Mouse (Mus musculus) hematopoietic stem cell, adult 5-6 weeks (primary cell): Measurements from ENCODE around the gene Spen. TPM values are rescaled to one million over a fixed set of nuclear protein-coding genes. Genes with fewer than 3 reads are reported as not detected.

Experiments
- ATAC-seq, 2 experiments: fragments of 125-278 bp in 1 of 2; replicated peaks in 1 of 2; 2 replicates each; pipeline ENCODE4 v1.8.0; 2016 to 2017; ENCODE audit warnings: inconsistent platforms in 2 of 2, mild to moderate bottlenecking in 2 of 2, moderate number of reproducible peaks in 2 of 2, low read depth in 1 of 2, moderate TSS enrichment in 1 of 2; ENCODE audit not compliant: low FRiP score in 2 of 2, poor library complexity in 2 of 2, severe bottlenecking in 2 of 2, insufficient read depth in 1 of 2, low TSS enrichment in 1 of 2
- total RNA-seq: library from RNA; stranded (forward); fragments of 172-1452, 232-1000 nt; gene quantifications from 2 replicates; pipeline ENCODE4 v1.2.3, GENCODE M21; 2017

The Spen gene
- total RNA-seq, 1 experiment from 2014 or later = 26.7 TPM

DNA sequence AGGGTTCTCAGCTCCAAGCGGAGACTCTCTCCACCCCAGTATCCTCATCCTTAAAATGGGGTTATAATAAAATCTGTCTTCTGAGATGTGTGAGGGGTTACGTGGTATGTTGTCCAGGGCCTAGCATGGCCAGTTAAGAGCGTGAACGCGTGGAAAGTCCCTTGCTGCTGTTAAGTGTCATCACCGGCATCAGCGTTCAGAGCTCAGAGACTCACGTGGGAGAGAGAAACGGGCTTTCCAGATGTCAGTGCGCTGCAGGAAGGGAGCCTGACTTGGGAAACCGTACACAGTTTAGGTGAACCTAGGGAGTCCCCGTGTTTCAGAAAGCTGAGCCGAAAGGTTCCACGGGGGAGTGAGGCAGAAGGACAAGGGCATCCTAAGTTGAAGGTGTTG, 93.1 kb downstream of the Spen start:
- ATAC-seq = no peak

DNA sequence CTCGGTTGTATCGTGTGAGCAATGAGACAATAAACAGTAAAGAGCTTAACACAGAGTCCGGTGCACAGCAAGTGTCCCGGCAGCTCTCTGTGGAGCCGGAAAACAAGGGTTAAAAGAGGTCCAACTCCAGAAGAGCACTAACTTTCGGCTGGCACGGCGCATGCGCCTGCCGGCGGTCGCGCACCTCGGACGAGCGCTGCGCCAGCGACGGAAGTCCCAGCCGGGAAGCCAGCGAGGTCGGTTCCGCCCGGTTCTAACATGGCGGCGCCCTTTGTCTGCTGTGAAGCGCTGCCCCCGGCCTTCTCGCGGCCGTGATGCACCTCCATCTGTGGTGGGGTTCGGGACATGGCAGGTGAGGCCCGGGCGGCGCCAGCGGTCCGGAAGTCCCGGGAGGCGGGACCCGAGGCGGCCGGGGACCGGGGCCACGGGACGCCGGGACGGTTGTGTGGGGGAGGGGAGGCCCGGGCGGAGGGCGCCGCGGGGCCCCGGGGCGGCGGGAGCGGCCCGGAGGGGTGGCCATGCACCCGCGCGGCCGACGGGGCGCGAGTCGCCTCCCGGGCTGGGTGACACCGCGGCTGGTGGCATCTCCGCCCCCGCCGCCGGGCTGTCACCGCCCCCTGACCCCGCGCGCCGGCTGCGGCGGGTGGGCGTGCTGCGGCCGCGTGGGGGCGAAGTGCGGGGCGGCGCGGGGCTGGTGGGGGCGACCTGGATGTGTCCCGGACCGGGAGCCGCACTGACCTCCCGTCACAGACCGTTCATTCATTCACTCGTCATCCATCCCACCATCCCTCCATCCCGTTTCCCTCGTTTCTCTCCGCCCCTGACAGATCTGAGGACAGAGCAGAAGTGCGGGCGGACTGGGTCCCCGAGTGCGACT, 93.7 kb downstream of the Spen start, which contains the start of gene Zbtb17:
Zbtb17 (plus strand) TSS at position 204 of the 877 bp plus-strand sequence.
- peak; percentile 89 to 91 for ATAC-seq

DNA sequence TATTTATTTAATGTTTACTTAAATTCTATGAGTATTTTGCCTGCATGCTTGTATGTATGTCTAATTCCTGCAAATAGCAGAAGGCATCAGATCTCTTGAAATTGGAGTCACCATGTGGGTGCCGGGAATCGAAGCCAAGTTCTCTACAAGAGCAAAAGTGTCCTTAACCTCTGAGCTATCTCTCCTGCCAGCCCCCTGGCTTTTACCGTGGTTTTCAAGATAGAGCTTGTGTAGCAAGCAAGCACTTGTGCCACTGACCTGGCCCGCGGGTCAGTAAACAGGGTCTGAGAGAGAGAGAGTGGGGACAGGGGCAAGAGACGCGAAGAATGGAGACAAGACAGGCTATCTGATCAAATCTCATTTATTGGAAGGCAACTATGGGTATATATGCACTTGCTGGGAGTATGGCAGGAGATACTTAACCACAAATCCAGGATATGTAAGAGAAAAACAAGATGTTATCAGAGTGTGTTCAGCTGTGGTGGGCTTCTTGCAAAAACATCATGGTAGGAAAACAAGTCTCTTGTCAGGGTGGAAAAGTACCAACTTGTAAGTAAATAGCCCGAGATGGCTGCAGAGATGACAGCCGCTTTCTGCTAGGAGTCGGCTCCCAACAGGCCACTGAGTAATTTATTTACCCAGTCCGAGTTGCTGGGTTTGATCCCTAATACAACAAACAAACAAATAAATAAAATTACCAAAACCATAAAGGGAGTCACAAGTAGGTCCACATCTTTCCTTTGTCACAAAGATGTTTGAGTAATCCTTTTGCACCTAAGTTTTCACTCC, 94.6 kb downstream of the Spen start:
- ATAC-seq = no peak

DNA sequence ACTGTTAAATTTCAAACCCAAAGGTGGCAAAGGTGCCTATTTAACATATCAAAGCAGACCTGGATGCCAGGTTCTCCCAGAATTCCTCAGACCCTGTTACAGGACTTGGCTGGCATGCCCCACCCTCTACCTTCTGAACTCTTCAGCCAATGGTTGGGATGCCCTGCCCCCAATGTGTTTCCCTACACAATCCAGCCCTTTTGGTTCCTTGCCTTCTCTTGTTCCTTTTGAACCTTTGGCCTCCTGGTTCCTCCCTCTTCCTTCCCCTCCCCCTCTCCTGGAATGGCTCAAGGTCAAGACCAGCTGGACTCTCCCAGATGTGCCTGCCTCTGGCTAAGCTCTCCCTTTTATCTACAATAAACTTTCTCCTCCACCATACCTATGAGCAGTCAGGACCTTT, 97.5 kb downstream of the Spen start:
- no peak for ATAC-seq

DNA sequence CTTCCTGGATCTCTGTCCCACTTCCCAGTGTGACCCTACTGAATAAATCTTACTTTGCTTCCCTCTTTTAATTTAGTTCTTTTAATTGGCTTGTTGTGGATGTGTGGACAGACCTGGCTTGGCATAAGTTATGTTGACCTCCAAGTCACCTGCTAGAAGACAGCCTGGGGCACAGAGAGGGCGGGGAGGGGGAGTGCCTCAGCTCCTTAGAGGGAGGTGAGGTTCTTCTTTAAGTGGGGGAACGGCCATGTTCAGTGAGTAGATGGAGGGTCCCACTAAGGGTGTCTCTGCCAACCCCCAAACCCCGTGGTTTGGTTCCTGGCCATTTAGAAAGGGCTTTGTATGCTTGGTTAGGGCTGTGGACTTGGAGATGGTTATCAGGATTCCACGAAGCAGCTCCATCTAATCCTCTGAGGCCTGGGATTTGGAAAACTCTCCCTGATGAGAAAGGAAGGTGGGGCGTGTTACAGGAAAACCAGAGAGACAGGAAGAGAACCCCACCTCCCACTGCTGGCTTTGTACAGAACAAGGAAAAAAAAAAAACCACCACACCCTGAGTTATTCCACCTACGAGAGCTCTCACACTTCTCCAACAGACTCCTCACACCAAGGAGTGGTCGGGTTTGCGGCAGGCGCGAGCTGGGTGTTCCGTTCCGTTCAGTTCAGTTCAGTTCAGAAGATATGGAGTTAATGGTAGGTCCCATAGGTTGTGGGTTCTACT, 99.2 kb downstream of the Spen start:
- no peak for ATAC-seq

DNA sequence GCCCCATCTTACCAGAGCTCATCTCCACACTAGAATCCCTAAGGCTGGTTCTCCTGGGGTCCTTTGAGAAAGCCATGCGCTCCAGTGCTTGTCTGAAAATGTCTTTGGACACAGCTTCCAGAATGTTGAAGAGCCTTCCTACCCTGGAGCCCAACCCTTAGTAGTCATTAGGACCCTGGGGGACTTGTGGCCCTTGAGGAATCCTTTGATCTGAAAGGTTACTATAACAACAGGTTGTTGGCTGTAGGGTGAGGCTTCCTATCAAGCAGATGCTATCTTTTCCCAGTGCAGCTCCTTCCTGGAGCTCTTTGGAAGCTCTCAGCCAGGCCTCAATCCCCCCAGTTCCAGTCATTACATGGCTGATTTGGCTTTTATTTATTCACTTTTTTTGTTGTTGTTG, 102.4 kb downstream of the Spen start, which contains the start of gene Srarp:
Srarp (minus strand) TSS at position 132 of the 400 bp plus-strand sequence.
- no peak for ATAC-seq

DNA sequence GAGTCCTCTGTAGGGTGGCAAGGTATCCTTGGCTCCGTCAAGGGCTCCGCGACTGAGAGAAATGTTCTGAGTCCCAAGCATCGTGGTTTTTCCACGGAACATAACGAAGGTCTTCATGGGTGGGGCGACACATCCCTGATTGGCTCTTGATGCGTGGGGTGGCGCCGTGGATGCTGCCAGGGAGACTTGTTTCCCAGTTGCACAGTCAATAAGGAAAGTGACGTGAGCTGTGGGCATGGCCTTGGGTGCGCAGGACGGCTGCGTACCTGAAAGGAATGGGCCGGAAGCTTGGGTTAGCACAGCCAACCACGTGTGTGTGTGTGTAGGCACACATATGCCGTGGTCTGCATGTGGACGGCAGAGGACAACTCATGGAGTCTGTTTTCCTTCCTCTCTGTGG, 105.2 kb downstream of the Spen start:
- no peak for ATAC-seq

DNA sequence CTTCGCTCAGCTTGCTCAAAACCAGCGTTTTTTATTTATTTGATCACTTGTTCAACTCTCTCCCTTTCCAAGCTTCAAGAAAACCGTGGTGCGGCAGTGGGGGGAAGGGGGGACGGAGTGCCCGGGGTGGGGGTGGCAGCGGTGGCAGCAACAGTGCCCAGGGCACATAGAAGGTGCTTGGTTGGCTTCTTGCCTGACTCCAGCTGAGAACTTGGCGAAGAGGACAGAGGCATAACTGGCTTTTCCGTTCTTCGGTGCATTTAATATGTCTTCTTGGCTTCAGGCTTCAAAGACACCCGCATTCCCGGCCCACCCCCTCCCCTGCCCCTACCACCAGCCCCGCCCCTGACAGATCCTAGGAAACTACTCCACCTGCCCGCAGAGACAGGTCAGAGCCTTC, 105.7 kb downstream of the Spen start:
- no peak for ATAC-seq

DNA sequence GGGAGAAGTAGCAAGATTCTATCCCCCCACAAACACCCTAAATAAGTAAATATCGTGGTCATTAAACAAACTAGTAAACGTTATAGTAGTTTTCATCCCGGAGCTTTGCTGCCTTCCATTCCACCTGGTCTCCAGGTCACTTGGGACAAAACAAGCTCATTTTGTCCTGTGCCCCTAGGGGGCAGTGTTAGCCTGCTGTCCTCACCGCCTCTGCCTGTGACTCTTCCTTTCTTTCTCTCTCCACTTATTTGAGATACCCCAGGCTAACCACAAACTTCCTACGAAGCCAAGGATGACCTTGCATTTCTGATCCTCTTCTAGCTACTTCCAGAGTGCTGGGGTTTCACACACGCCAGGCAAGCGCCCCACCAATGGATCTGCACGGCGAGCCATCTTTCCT, 107.4 kb downstream of the Spen start:
- ATAC-seq = peak; percentile 35 to 89; a peak in 3 of 4 replicates

DNA sequence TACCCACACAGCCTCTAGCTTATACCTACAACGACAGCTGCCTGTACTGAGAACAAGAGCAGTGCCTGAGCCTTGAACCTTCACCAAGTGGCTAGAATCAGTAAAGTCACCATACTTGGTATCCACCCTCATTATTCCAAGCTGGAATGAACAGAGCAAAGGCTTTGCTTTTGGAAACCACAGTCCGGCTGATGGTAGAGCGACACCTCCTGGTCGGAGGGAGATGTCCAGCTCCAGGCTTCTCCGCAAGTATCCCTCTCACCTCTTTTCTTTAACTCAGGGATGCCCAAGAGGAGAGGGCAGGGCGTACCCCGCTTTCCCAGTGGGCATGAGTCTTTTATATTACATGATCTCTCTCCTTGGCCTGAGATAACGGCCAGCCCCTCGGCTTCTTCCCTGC, 108.5 kb downstream of the Spen start:
- no peak for ATAC-seq

DNA sequence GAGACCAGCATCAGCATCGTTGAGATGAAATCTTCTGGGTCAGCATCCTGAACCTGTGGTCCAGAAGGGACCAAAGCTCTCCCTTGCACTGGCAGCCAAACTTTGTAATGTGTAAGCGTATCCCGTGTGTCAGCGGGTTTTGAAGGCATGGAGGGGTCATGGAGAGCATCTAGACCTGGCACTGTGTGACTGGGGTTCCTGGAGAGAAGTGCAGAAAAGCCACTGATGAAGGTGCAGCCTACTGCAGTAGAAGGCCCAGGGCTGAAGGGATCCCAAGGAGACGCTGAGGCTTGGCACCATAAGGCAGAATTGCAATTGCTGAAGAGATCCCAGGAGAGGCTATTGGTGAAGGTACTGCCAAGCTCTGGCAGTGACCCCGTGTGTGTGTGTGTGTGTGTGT, 109.0 kb downstream of the Spen start:
- no peak for ATAC-seq

DNA sequence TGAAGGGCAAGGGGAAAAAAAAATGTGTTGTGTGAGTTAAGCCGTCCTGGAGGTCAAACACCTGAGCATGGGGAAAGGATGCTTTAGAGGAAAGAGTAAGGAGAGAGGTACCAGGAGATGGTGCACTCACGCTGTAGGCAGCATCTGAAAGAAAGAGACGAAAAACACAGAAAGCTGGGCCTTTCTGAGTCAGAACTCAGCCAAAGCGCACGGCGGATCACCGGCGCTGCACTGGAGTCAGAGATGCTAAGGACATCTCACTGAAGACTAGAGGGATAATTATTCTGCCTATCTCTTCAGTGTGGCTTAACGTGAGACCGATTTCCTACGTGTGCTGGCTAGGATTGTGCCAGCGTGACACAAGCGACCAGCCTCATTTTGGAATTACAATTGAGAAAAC, 110.5 kb downstream of the Spen start:
- no peak for ATAC-seq

DNA sequence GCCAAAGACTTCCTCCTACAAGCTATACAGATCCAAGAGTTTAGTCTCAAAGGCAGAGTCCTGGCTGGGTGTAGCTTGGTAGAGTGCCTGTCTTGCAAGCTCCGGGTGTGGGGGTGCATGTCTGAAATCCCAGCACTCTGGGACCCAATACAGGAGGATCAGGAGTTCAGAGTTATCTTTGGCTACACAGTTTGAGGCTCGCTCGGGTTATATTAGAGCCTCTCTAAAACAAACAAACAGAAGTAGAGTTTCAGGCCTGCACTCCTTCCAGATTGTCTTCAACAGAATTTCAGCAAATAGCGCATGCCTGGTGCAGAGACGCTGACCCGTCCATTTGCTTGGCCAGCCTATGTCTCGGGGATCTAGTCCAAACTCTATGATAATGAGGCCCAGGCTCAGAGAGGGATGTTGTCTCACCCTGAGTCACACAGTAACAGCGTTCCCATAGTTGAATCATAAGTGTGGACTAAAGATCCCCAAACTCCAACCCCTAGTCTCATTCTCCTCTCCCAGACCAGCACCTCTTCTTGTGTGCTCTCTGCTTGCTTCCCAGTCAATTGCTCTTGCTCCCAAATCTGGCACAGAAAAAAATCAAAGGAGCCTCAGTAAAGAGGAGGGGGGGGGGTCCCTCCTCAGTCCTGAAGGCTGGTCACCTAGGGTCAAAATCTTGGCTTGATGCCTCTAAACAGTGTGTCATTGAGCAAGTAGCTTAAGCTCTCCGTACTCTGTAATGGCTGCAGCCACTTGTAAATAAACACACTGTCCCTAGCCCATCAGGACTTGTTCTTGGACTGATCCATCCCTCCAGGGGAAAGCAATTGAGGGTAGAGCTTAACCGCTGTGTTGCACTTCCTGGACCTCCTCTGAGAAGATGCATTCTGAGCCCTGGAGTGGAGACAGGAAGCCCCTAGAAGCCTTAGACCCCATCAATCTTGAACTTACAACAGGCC, 111.3 kb downstream of the Spen start:
- ATAC-seq = no peak

DNA sequence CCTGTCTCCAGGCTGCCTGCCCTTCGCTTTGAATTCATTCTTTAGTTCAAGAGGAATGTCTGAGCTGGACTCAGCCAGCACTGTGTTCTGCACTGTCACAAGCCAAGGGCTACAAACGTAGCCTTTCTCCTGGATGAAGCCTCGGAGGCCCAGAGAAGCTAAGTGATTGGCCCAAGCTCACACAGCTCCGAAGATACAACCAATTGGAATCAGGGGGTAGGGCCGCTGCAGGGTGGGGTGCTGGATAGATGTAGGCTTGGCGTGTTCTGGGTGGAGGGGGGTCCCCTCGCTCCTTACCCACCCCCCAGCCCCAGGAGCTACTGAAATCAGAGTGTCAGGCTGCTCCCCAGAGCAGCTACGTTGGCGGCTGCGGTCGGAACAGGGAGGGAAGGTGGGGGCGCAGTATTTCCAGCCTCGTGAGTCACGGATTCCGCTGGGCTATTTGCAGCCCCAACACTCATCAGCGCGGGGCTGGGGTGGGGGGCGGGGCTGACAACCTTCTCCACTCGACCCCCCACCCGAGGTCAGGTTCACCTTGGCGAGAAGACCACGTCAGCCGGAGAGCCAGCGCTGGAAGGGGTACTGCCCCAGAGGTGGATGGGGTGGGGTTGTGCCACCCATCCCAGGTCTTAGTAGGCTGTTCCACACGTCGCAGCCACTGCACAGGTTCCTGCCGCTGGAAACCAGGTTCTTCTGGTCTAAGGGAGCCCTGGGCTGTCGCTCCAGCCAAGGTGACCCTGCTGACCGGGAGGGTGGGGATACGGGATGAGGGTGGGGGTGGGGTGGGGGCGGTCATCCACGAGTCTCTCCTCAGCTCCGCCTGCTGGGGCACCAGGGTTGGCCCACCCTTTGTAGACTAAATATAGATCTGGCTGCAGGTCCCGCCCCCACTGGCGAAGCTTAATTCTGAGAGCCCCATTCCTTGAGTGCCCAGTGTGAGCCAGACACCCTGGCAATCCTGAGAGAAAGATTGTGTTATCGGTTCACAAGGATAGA, 112.6 kb downstream of the Spen start:
- peak; percentile 67 to 73 for ATAC-seq

DNA sequence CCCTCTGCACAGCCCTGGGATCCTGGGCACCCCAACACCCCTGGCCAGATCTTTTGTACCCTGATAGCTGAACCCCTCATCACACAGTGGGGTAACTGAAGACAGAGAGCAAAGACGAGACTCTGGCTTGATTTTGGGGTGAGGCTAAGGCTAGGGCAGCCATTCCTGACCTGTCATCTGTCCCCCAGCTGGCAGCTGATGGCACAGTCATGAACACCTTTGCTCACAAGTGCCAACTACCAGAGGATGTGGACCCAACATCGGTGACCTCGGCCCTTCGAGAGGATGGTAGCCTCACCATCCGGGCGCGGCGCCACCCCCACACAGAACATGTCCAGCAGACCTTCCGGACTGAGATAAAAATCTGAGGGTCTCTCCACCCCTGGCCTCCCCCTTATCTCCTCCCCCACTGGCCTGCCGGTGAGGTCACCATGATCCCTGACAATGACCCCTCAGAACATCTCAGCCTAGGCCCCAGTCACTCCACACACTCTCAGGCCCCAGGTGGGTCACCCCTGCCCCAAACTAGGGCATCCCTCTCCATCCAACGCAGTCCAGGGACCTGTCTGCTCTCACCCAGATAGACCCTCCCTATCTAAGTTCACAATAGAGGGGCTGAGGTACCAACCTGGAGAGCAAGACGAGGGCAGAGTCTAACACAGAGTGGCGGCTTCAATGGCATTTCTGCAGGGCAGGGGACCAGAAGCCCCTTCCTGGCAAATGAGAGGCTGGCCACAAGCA, 114.5 kb downstream of the Spen start:
- no peak for ATAC-seq
